Mouse (Mus musculus) urinary bladder, postnatal 0 days (tissue): ENCODE results near the gene Klf1. TPM values are rescaled to one million over a fixed set of nuclear protein-coding genes. Genes with fewer than 3 reads are reported as not detected.

Experiments
- microRNA-seq: library from miRNA; unstranded; fragments of <30 nt; microRNA quantifications from one replicate; pipeline ENCODE4, GENCODE M21; 2016
- polyA plus RNA-seq: library from polyadenylated mRNA; unstranded; fragments of >200 nt; fragmentation: Nextera tagmentation; extraction: Ambion mirVana; gene quantifications from 2 replicates; pipeline ENCODE4 v1.2.1, GENCODE M21; 2015

The Klf1 gene
- 0.18 and 0.27 TPM in 2 replicates for polyA plus RNA-seq

GRCm38 (mm10) chr8:84901752-84902151 lies at the start of gene Klf1:
Gene Klf1, plus strand, starts transcription at chr8:84901928.

GRCm38 (mm10) chr8:84856864-84857441 lies 44.8 kb upstream of the Klf1 start, which contains the start of gene Farsa:
Gene Farsa, plus strand, starts transcription at chr8:84856989.

GRCm38 (mm10) chr8:84871376-84872308 lies 30.1 kb upstream of the Klf1 start, which contains the start of gene Syce2:
Gene Syce2, plus strand, starts transcription at chr8:84872111.

GRCm38 (mm10) chr8:84893709-84894134 lies 8.0 kb upstream of the Klf1 start, which contains the start of gene Gcdh:
Gene Gcdh, minus strand, starts transcription at chr8:84893921.

GRCm38 (mm10) chr8:84908421-84909161 lies 6.9 kb downstream of the Klf1 start, which contains the start of gene Dnase2a:
Gene Dnase2a, plus strand, starts transcription at chr8:84908560.

GRCm38 (mm10) chr8:84936962-84937546 lies 35.3 kb downstream of the Klf1 start, which contains the start of gene Mast1:
Gene Mast1, minus strand, starts transcription at chr8:84937359.

GRCm38 (mm10) chr8:84946528-84947240 lies 45.0 kb downstream of the Klf1 start, which contains the start of gene Rtbdn:
Gene Rtbdn, plus strand, starts transcription at chr8:84946991.

Small RNA genes within 50 kb of the gene (microRNA-seq; reads per million reads assigned to microRNA genes)
- gene Gm24197, result not detected
- gene Mir7069, result not detected

Other genes starting within 250 kb of the Klf1 start
- gene Ier2, start 239.1 kb upstream of the Klf1 start, polyA plus RNA-seq, result 47.9 and 53.9 TPM in 2 replicates
- gene Trmt1, start 215.6 kb upstream of the Klf1 start, polyA plus RNA-seq, result 29.5 and 32.3 TPM in 2 replicates
- 9.3 and 10.3 TPM in 2 replicates for gene Nacc1, start 214.1 kb upstream of the Klf1 start, polyA plus RNA-seq
- gene Lyl1, start 200.5 kb upstream of the Klf1 start, polyA plus RNA-seq, result 4.1 and 5.5 TPM in 2 replicates
- gene G430095P16Rik, start 178.9 kb upstream of the Klf1 start, polyA plus RNA-seq, result 2.8 and 3.3 TPM in 2 replicates
- gene Nfix, start 101.6 kb upstream of the Klf1 start, polyA plus RNA-seq, result 33.7 and 35.4 TPM in 2 replicates
- gene Dand5, start 79.1 kb upstream of the Klf1 start, polyA plus RNA-seq, result 1.9 and 3.5 TPM in 2 replicates
- gene Gadd45gip1, start 70.4 kb upstream of the Klf1 start, polyA plus RNA-seq, result 28.0 and 29.7 TPM in 2 replicates
- 83.9 and 85.7 TPM in 2 replicates for gene Rad23a, start 61.3 kb upstream of the Klf1 start, polyA plus RNA-seq
- 351 and 422 TPM in 2 replicates for gene Calr, start 55.0 kb upstream of the Klf1 start, polyA plus RNA-seq
- 41.1 and 45.6 TPM in 2 replicates for gene Farsa, start 44.9 kb upstream of the Klf1 start, polyA plus RNA-seq
- gene Syce2, start 29.8 kb upstream of the Klf1 start, polyA plus RNA-seq, result 15.2 and 20.5 TPM in 2 replicates
- gene Gcdh, start 8.0 kb upstream of the Klf1 start, polyA plus RNA-seq, result 14.2 and 14.6 TPM in 2 replicates
- 12.4 and 16.0 TPM in 2 replicates for gene Dnase2a, start 6.6 kb downstream of the Klf1 start, polyA plus RNA-seq
- gene Mast1, start 35.4 kb downstream of the Klf1 start, polyA plus RNA-seq, result 0.29 and 0.31 TPM in 2 replicates
- gene Rtbdn, start 45.1 kb downstream of the Klf1 start, polyA plus RNA-seq, result 0.13 TPM in 1 of 2 replicates, not detected in the other
- 0.68 TPM in 1 of 2 replicates, not detected in the other for gene Gm49661, start 67.5 kb downstream of the Klf1 start, polyA plus RNA-seq
- gene Prdx2, start 67.7 kb downstream of the Klf1 start, polyA plus RNA-seq, result 273 and 312 TPM in 2 replicates
- gene Rnaseh2a, start 67.8 kb downstream of the Klf1 start, polyA plus RNA-seq, result 64.5 and 71.3 TPM in 2 replicates
- gene Junb, start 76.8 kb downstream of the Klf1 start, polyA plus RNA-seq, result 87.6 and 102 TPM in 2 replicates
- 20.5 and 20.7 TPM in 2 replicates for gene Hook2, start 88.7 kb downstream of the Klf1 start, polyA plus RNA-seq
- not detected in 2 replicates for gene Best2, start 112.6 kb downstream of the Klf1 start, polyA plus RNA-seq
- 65.8 and 66.1 TPM in 2 replicates for gene Asna1, start 123.4 kb downstream of the Klf1 start, polyA plus RNA-seq
- 79.0 and 83.5 TPM in 2 replicates for gene Trir, start 124.9 kb downstream of the Klf1 start, polyA plus RNA-seq
- gene Tnpo2, start 135.0 kb downstream of the Klf1 start, polyA plus RNA-seq, result 23.5 and 26.1 TPM in 2 replicates
- gene Fbxw9, start 158.1 kb downstream of the Klf1 start, polyA plus RNA-seq, result 32.7 and 34.1 TPM in 2 replicates
- gene Gm5741, start 166.1 kb downstream of the Klf1 start, polyA plus RNA-seq, result not detected in 2 replicates
- gene Dhps, start 169.8 kb downstream of the Klf1 start, polyA plus RNA-seq, result 35.2 and 40.8 TPM in 2 replicates
- 111 and 116 TPM in 2 replicates for gene Wdr83os, start 178.8 kb downstream of the Klf1 start, polyA plus RNA-seq
- gene Wdr83, start 179.4 kb downstream of the Klf1 start, polyA plus RNA-seq, result 22.6 and 23.3 TPM in 2 replicates
- gene Man2b1, start 181.3 kb downstream of the Klf1 start, polyA plus RNA-seq, result 31.1 and 48.4 TPM in 2 replicates
- 1.5 and 1.9 TPM in 2 replicates for gene Zfp791, start 221.2 kb downstream of the Klf1 start, polyA plus RNA-seq
- not detected in 2 replicates for gene Cks1brt, start 250.0 kb downstream of the Klf1 start, polyA plus RNA-seq